Mouse (Mus musculus): ENCODE measurements around the gene Calhm3.

- TF ChIP-seq CTCF (IDR thresholded peaks at IDR 0.05; ENCODE audit: low read depth) (no peak), EP300 (IDR thresholded peaks at IDR 0.05; ENCODE audit: low read depth) (no peak)
These were observed 29.4 kb downstream of the Calhm3 start for GRCm38 (mm10) chr19:47128164-47128563.
